Mouse (Mus musculus) urinary bladder, postnatal 25 days (tissue): Measurements from ENCODE around the gene Ccdc3.
"Not testable (repeated sequence)": the region's sequence is repeated elsewhere in the genome, so short reads cannot be mapped to it uniquely, and the experiment has no call there.

Source experiments
- DNase-seq: peaks from one replicate; pipeline ENCODE4 v3.0.0; 2022; ENCODE audit warnings: low spot score

Gene Ccdc3

DNA sequence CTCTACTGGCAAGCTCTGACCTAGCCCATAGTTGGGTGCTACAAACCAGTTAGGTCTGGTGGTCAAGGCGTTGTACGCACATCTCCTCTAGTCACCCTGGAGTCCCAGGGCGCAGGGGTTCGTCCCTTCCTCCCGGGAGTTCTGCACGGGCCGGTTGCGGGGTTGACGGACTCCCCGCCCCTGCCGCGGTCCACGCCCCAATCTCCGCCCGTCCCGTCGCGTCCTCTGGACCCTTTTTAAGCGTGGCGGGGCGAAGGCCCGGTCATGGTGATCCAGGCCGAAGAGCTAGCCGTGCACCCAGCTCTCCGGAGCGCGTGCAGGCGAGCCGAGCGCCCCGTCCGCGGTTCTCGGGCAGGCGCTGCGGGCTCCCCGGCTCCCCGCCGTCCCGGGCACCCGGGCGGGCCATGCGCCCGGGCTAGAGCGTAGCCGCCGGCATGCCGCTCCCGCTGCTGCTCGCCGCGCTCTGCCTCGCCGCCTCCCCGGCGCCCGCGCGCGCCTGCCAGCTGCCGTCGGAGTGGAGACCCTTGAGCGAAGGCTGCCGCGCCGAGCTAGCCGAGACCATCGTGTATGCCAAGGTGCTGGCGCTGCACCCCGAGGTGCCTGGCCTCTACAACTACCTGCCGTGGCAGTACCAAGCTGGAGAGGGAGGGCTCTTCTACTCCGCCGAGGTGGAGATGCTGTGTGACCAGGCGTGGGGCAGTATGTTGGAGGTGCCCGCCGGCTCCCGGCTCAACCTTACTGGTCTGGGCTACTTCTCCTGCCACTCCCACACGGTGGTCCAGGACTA, at the start of gene Ccdc3:
Ccdc3 (plus strand) TSS at position 277 of the 787 bp plus-strand sequence.
- peak; percentile 44 for DNase-seq

DNA sequence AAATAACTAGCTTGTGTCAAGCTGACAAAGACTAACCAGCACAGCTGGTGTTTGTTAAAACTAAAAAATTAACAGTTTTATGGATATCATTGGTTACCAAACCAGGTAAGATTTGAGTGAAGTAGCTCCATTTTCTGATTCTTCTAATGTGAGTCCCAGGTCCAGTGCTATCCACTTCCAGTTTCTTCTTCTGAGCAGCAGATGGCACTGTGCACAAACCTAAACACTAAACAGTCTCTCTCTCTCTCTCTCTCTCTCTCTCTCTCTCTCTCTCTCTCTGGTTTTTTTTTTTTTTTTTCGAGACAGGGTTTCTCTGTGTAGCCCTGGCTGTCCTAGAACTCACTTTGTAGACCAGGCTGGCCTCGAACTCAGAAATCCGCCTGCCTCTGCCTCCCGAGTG, 47.2 kb upstream of the Ccdc3 start:
- DNase-seq: not testable (repeated sequence)

DNA sequence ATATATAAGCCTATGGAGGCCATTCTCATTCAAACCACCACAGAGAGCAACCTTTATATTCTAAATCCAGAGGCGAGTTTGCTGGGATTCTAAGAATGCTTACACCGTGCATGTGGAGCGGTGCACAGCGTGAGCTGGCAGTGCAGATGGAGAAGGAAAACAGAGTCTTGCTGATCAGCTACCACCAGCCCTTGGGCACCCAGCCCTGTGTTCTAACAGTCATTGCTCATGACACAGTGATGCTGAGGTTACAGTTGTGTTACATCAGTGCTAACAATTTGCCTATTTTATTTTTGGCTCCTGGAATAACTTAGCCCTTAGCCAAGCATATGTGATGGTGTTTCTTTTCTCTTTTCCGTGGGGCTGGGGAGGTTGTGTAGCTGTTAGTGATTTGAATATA, 42.7 kb upstream of the Ccdc3 start:
- no peak for DNase-seq

DNA sequence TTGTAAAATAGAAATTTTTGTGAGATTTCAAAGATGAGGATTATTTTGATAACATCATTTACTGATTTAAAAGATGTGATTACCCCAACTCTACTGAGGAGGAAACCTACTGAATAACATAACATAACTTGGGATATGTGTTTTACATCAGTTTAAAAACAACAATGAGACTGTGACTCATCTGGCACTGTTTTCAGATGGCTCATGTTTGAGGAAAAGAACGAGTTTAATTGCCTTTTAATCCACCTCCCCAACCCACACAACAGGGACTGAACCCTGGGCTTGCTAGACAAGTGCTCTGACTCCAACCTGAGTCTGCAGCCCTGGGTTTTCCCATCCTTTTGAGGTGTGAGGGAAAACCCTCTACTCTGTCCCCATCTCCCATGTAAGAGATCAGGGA, 42.3 kb upstream of the Ccdc3 start:
- DNase-seq: no peak

DNA sequence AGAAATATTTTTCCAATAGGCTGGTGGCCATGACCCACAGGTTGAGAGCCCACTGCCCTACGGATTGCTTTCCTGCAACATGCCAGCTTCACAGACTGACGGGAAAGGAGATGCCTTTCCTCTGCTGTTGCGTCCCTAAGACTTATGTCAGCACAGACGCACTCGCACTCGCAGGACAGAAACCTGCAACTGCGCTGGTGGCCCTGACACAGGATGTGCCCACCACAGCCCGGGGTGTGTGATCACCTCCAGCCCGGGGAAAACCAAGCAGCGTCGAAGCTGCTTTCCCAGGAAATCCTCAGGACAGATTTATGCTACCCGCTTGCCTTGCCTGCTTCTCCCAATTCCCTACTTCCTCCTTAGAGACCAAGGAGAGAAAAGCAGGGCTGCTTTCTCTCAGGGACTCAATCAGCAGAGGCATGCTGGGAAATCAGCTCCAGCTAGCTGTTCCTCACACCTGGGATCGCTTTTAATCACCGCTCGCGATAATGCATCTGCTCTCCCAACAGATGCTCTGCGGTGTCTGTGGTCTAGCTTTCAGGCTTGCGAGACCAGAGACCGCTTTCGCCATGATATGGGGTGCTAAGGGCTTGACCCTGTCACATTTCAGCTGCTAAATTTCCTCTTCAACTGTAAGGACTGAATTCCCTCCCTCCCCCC, 39.7 kb upstream of the Ccdc3 start:
- no peak for DNase-seq

DNA sequence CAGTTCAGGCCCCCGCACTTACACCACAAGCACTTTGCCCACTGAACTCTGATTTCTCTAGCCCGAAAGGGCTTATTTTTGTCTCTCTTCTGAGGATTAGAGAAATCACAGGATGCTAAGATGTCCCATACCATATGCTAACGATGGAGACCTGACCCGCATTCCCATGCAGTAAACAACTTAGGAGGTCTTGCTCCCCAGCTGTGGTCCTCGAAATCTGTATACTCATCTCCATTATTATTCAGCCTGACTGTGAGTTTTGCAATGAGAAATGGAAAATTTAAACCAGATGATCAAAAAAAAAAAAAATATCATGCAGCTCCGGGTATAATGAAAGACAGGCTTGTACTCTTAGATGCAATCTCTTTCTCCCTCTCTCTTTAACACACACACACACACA, 38.4 kb upstream of the Ccdc3 start:
- DNase-seq: no peak

DNA sequence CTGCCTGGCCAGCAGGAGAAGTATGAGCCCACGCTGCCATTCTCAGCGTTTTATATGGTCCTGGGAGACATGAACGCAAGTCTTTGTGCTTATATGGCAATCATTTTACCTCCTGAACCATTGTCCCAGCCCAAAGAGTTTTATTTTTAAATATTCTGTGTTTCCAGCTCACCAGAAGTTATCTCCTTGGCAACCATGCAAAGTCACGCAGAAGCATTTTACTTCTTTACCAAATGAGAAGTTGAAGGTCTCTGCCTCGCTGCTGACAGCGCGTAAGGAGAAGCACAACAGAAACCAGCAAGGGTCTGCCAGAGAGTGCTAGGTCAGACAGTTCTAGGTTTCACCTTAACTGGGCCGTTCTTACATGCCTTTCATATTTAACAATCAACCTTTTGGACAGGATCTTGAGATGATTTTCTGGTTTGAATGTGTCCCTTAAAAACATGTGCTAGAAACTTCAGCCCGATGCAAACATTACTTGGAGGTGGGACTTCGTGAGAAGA, 35.8 kb upstream of the Ccdc3 start:
- no peak for DNase-seq

DNA sequence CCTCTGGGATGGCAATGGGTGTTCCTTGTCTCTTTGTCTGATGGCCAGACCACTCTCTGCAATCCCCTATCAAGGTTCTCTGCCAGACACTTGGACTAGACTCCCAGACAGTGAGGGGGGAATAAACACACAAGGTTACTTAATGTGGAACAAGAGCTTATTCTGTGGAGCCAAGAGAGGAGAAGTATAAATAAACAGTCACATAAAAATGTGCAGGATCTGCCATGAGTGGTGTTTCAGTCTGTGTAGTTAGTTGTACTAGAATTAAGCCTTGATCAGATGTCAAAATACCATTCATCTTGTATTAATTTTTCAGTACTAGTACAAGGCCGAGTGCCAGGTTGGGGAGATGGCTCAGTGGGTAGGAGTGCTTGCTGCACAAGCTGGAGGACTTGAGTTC, 34.7 kb upstream of the Ccdc3 start:
- DNase-seq: no peak

DNA sequence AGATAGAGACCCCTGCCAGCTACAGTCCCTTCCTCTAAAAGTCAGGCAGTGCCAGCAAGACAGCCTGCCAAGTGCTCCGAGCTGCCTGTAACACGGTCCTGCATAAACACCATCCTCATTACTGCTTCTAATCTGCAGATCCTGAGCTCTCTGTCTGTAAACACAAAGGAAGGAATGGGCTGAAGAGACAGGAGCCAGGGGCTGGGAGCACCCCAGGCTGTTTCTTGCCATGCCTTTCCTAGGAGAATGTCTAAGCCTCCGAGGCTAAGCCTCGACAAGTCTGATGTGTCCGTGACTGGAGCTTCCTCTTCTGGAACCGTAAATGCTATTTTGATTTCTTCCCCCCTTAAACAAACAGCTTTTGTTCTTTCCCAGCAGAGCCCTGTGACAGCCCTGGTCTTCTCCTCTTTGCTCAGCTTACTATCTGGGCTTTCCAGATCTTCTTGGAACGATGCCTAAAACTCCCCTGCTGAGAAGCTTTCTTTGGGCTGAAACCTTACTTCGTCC, 24.7 kb upstream of the Ccdc3 start:
- DNase-seq: no peak

DNA sequence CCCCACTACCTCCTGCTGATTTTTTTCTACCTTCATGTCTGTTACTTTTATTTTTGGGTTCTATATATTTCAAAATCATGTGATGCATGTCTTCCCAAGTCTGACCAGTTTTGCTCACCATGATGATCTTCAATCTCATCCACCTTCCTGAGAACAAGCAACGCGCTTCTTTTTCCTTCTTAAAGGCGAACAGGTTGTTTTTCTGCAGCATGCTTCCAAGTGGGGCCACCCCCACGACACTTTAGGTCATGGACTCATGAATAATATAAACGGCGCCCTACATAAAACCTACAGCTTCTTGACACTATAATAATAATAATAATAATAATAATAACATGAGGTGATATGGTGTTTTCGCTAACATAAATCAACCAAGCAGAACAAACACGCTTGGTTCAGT, 23.2 kb upstream of the Ccdc3 start:
- no peak for DNase-seq

DNA sequence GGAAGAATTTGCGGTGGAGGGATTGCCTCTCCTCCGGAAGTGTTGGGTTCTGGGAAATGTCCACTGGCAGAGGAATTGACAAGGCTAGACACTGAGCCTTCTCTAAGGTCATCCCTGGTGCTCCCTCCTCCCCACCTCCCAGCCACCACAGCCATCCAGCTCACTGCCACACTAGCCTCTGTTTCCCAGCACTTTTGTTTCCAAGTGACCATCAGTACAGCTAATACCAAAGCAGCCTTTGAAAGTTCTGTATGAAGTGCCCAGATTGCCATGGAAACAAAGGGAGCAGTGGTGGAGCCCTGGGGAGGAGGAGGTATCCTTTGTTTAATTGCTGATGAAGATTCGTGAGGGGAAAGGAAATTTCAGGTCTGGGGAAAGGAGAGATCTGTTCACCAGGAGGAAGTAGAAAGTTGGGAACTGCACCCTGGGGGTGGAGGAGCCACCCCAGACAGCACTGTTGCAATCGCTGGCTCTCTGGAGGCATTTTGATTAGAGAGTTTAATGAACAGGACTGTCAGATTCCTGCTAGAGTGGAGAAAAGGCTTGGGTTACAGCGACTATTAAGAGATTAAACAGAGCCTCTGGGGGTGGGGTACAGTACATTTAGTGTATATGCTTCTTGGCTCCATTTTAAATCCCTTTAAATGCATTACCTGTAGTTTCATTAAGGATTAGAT, 20.6 kb upstream of the Ccdc3 start:
- no peak for DNase-seq

DNA sequence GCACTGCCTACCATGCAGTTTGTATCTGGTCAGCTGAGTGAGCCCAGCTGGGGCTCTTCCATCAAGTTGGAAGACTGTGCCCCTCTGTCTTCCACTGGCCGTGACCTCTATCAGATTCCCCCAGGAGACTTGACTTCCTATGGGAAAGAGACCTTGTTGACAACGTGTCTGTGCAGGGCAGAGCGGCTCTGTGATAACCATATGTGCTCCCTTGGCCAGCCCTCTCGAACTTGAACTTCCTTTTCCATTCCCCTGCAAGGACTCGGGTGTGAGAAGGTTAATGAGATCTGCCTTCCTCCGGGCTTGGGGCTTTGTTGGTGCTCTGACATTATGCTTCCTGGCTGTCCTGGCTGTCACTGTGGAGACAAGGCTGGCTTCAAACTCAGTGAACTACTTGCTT, 12.1 kb upstream of the Ccdc3 start:
- no peak for DNase-seq

DNA sequence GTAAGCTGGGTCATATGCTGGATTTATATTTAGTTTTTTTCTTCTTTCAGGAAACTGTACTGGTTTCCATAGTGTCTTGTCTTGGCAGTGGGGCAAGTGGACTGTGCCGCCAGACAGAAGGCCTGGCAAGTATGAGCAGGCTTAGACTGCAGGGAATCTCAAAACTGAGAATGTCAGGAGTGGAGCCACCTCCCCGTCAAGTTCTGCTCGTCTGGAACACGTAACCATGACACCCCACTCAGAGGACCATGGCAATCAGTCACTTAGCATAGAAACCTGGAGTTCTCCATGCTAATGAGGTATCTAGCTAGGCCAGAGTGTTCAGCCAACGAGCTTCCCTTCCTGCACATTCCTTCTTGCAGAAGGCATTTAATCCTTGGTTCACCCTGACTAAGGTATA, 10.2 kb upstream of the Ccdc3 start:
- DNase-seq: no peak

DNA sequence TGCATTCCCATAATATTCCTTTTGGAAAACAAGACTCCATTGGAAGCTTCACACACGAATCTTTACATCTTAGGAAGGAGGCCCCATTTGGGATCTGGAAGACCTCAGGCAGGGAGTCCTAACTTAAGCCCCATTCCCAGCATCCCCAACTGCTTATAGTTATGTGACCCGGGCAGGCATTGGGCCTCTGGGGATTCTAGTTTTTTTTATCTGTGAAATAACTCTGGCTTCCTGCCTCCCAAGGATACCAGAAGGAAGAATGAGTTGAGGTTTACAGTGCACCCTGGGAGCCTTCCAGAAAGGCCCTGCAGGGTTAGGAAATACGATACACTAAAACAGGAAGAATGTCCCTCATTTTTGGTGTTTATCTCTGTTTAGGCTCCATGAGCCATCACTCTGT, 8.5 kb upstream of the Ccdc3 start:
- DNase-seq: no peak

DNA sequence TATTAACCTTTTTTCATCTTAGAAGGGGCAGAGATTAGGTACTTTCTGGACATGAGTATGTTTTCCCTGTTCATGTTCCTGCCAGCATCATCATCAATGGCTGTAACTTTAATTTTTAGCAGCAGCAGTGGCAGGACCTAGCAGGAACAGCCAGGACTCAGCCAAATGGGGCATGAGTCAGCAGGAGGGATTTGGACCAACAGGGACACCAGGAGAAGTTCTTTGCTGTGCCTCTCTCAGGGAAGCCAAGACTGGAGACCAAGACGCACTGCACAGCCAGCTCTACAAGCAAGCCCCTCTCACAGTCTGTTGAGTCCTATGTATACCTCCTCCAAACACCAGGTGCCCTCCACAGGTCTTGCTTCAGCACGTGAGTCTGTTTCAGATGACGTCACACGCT, 5.5 kb upstream of the Ccdc3 start:
- DNase-seq: no peak

DNA sequence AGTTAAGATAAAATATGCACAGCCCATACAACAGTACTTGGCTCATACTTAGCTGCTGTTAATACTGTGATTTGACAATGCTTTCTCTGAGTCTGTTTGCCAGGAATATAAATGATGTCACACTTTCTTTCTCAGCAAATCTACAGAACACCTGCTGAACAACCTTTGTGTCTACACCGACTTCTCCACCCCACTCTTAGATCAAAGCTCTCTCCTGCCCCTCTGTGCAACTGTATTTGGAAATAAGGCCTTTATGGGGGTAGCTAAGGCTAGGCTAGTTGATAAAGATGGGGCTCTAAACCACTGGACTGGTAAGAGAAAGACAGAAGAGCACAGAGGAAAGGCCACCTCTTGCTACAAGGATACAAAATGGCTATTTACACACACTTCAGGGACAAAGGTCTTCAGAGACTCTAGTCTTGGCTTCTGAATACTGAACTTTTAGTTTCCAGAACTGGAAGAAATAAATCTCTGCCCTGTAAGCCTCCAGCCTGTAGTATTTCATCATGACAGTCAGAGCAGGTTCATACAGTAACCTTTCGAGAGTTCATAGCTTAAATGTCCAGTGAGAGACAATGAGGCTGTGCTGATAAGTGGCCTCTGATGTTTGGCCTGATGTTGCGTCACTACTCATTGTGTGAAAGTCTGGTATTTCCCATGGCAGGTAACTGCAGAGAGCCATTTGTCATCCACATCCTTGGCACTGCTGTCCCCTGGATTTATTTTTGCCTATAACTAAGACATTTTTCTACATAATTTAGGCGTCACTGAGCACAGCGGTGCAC, 2.4 kb upstream of the Ccdc3 start:
- no peak for DNase-seq

DNA sequence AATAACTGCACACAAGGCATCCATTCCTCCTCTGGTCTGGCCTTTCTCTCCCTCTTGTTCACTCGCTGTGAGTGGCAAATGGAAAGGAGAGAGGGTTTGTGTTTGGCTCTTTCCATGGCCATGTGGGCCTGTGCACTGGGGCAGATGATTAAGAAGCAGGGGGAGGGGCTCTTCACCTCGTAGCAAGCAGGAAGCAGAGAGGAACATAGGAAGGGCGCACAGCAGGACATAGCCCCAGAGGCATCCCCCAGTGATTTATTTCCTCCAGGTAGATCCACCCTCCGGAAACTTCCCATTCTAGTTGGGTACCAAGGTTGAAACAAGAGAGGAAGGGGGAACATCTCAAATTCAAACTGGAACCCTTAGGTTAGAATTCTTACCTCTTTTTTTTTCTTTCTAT, 2.4 kb downstream of the Ccdc3 start:
- DNase-seq: no peak

DNA sequence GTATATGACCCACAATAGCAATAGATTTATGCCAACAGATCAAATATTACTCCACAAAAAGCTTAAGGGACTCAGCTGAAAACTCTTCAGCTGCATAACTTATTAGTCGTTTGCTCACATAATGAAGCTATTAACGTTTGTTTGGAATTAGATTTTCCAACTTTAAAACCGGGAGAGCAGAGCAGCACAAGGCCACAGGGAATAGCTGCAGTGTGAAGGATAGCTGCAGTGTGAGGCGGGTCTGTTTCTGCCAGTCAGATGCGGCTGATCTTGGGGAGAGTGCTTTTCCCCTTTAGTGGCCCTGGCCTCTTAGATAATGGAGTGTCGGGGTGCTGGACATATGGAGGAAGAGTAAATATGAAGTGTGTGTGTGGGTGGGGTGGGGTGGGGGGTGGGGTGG, 6.9 kb downstream of the Ccdc3 start:
- no peak for DNase-seq

DNA sequence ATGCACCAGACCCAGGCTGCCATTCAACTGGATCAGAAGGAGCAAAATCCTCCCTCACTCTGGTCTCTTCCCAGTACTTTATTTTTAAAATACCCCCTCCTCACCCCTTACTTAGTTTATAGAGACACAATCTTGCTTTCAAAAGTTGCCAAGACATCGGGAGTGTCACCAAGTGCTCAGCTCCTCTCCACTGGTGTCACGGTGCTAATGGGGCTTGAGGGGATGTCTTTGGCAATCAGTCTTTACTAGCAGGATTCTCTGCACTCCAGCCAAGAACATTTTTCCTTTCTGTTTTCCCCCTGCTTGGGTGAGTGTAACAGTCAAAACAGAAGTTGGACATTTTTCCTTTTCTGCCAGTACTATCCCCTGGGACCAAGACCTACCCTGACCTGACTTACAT, 10.3 kb downstream of the Ccdc3 start:
- no peak for DNase-seq

DNA sequence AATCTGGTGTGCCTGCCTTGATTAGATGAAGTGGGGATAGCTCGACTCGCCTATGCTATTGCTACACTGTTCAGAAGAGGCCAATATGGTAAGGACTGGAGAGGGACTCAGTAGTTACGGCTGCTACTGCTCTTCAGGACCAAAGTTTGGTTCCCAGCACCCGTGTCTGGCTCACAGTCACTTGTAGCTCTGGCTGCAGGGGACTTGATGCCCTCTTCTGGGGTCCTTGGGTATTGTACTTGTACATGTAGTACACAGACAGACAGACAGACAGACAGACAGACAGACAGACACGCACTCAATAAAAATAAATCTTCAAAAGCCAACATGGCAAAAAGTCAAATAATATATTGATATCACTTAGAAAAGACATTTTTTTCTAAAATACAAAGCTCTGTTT, 17.1 kb downstream of the Ccdc3 start:
- no peak for DNase-seq

DNA sequence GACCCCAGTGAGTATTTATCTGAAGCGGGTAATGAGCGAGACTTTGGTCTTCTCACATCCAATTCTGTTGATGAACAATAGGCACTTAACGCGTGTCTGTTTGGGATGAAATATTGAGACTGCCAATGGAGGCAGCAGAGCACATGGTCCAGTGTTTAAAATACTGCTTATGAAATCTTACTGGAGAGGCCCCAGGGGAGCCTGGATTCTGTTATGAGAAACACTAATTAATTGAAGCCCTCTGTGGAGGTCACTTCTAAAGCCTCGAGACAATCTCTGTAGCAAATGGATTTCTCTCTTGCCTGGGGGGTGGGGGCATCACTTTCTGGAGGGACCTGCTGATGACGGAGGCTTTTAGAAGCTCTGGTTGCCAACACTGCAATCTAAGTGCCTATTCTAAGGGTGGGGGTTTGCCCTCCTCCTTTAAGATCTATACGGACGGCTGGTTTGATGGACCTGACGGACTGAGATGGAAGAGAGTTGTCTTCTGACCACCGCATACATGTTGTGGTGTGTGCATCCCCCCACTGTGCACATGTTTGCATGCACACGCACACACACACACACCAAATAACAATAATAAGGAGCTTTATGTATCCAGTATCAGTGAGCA, 22.8 kb downstream of the Ccdc3 start:
- DNase-seq: no peak
